Mouse (Mus musculus): ENCODE results near the gene Fchsd2. TPM values are rescaled to one million over a fixed set of nuclear protein-coding genes. Genes with fewer than 3 reads are reported as not detected.

Fchsd2 gene
- polyA plus RNA-seq, 1 experiment from 2014 or later = 50.5 TPM

DNA sequence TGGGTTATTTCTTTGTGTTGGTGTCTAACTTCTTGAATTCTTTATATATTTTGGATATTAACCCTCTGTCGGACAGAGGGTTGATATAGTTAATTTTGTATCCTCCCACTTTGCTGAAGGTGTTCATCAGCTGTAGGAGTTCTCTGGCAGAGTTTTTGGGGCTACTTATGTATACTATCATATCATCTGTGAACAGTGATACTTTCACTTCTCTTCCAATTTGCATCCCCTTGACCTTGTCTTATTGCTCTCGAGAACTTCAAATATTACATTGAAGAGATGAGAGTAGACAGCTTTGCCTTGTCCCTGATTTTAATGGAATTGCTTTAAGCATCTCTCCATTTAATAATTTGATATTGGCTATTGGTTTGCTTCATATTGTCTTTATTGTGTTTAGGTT lies 130.8 kb downstream of the Fchsd2 start:
- Histone ChIP-seq H3K4me2 (ENCODE audit: low read length) (no peak overlapping the region), H3K9ac (replicated peaks; ENCODE audit: low read length) (no peak overlapping the region), H3K4me3 (replicated peaks; ENCODE audit: low read depth, low read length) (no peak overlapping the region), H3K36me3 (ENCODE audit: control insufficient read depth, insufficient read depth, low read length) (no peaks in the 10 kb centered on the region), H3K27me3 (ENCODE audit: control insufficient read depth, insufficient read depth, low read length) (no peaks in the 10 kb centered on the region), H3K27ac (replicated peaks; ENCODE audit: low read depth, low read length) (no peak overlapping the region), H3K4me1 (ENCODE audit: control insufficient read depth, insufficient read depth, low read length) (no peaks in the 10 kb centered on the region), H3K9me3 (ENCODE audit: control insufficient read depth, low read length) (no peaks in the 10 kb centered on the region)
- ATAC-seq (ENCODE audit: low FRiP score, low TSS enrichment) = no peak
- no peak for DNase-seq
- WGBS = 95% methylated on average over 2 of the region's 2 CpGs

DNA sequence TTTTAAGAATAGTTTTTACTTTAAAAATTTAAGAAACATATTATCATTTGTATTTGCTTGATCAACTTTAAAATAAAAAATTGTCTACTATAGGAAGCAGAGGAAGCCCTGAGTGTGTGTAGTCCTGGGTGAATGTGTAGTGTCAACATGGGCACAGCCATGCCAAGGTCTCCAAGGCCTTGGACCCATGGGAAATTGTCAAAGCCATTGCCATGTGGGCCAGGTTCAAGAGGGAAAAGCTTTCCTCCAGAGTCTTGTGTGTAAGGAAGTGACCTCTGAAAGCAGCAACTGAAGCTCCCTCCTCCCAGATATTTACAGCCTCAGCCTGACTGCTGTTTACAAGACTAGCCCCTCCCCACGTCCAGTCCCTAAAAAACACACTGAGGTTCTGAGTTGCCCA lies 136.7 kb downstream of the Fchsd2 start:
- Histone ChIP-seq H3K4me2 (ENCODE audit: low read length) (no peak overlapping the region), H3K9me3 (ENCODE audit: control insufficient read depth, low read length) (no peaks in the 10 kb centered on the region), H3K4me3 (replicated peaks; ENCODE audit: low read depth, low read length) (no peak overlapping the region), H3K4me1 (ENCODE audit: control insufficient read depth, insufficient read depth, low read length) (no peaks in the 10 kb centered on the region), H3K27ac (replicated peaks; ENCODE audit: low read depth, low read length) (no peak overlapping the region), H3K27me3 (ENCODE audit: control insufficient read depth, insufficient read depth, low read length) (no peaks in the 10 kb centered on the region), H3K9ac (replicated peaks; ENCODE audit: low read length) (no peak overlapping the region), H3K36me3 (ENCODE audit: control insufficient read depth, insufficient read depth, low read length) (no peaks in the 10 kb centered on the region)
- no peak for DNase-seq
- WGBS = 77% methylated on average over 1 of the region's 1 CpGs
- no peak for ATAC-seq (ENCODE audit: low FRiP score, low TSS enrichment)

DNA sequence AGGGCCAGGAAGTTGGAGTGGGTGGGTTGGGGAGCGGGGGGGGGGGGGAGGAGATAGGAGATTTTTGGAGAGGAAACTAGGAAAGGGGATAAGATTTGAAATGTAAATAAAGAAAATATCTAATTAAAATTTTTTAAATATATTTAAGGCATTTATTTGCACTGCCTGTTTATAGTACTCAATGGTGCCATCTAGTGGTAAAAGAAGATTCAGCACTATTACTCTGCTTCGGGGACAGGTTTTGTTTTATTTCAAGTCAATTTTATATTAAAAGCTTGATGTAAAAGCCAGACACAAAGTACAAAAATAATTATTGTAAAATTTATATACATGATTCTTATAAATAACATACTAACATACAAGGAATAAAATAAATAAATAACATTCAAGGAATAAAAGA lies 138.8 kb downstream of the Fchsd2 start:
- Histone ChIP-seq H3K27ac (replicated peaks; ENCODE audit: low read depth, low read length) (no peak overlapping the region), H3K4me2 (ENCODE audit: low read length) (no peak overlapping the region), H3K27me3 (ENCODE audit: control insufficient read depth, insufficient read depth, low read length) (no peaks in the 10 kb centered on the region), H3K36me3 (ENCODE audit: control insufficient read depth, insufficient read depth, low read length) (no peaks in the 10 kb centered on the region), H3K9ac (replicated peaks; ENCODE audit: low read length) (no peak overlapping the region), H3K4me3 (replicated peaks; ENCODE audit: low read depth, low read length) (no peak overlapping the region), H3K9me3 (ENCODE audit: control insufficient read depth, low read length) (no peaks in the 10 kb centered on the region), H3K4me1 (ENCODE audit: control insufficient read depth, insufficient read depth, low read length) (no peaks in the 10 kb centered on the region)
- 43% methylated on average over 2 of the region's 2 CpGs for WGBS
- no peak for ATAC-seq (ENCODE audit: low FRiP score, low TSS enrichment)
- DNase-seq = peak; percentile 82

DNA sequence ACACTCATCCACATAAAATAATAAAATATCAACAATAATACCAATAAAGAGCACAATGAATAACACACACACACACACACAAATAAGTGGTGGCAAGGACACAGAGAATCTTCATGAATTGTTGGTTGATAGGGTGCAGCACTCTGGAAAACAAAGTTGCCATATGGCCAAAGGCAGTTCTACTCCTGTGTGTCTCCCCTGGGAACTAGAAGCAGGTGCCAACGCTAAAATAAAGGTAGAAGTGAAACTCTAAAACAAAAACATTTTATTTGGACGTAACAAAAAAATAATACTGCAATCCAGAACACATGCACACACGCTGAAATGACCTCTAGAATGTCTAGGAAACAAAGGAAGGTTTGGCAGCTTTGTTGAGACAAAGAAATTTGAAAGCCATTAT lies 140.1 kb downstream of the Fchsd2 start:
- H3K4me3 ChIP-seq (replicated peaks; ENCODE audit: low read depth, low read length) = no peak overlapping the region
- ATAC-seq (ENCODE audit: low FRiP score, low TSS enrichment) = no peak
- WGBS = 63% methylated on average over 3 of the region's 3 CpGs
- H3K27me3 ChIP-seq (ENCODE audit: control insufficient read depth, insufficient read depth, low read length) = no peaks in the 10 kb centered on the region
- H3K9me3 ChIP-seq (ENCODE audit: control insufficient read depth, low read length) = no peaks in the 10 kb centered on the region
- no peak for DNase-seq
- H3K9ac ChIP-seq (replicated peaks; ENCODE audit: low read length) = no peak overlapping the region
- H3K27ac ChIP-seq (replicated peaks; ENCODE audit: low read depth, low read length) = no peak overlapping the region
- H3K36me3 ChIP-seq (ENCODE audit: control insufficient read depth, insufficient read depth, low read length) = no peaks in the 10 kb centered on the region
- no peak overlapping the region for H3K4me2 ChIP-seq (ENCODE audit: low read length)
- H3K4me1 ChIP-seq (ENCODE audit: control insufficient read depth, insufficient read depth, low read length) = peaks cover 3% of the 10 kb centered on the region; the same call in 1 of the 2 replicates

DNA sequence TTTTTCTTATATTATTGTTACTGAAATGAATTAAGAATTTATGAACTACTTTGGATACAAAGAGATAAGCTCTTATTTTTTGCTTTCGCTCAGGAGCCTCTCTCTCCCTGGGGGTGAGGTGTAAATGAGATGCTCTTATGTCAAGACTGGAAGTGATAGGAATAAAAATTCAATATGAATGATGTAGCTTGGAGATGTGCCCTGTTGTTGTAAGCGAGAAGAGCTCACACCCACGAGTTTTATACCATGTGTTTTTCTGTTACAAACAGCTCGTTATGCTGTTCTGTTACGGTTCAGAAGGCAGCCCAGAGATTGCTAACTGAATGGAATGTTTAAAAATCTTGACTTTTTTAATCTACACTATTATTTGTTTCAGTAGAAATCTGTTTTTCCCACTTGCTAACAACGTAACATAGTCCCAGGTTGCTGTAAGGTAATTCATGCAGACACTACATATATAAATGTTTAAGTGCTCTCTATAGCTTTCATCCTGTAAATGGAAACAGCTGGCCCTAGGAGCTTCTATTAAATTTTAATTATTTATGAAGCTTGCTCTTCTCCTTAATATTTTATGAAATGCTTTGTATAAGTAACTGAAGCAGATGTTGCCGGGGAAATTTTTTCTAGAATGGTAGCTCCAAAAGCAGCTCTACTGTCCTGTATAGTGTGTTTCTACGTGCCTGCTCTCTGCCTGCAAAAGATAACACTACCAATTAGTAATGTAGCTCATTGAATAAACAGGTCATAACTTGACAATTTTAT lies 144.2 kb downstream of the Fchsd2 start:
- Histone ChIP-seq H3K4me2 (ENCODE audit: low read length) (peak overlapping the region; percentile 23; the same call in 1 of the 2 replicates), H3K27ac (replicated peaks; ENCODE audit: low read depth, low read length) (peak overlapping the region; percentile 65), H3K4me3 (replicated peaks; ENCODE audit: low read depth, low read length) (no peak overlapping the region), H3K9ac (replicated peaks; ENCODE audit: low read length) (no peak overlapping the region), H3K27me3 (ENCODE audit: control insufficient read depth, insufficient read depth, low read length) (no peaks in the 10 kb centered on the region), H3K9me3 (ENCODE audit: control insufficient read depth, low read length) (no peaks in the 10 kb centered on the region), H3K36me3 (ENCODE audit: control insufficient read depth, insufficient read depth, low read length) (no peaks in the 10 kb centered on the region), H3K4me1 (ENCODE audit: control insufficient read depth, insufficient read depth, low read length) (peaks cover 4% of the 10 kb centered on the region; the same call in 1 of the 2 replicates)
- 45% methylated on average over 8 of the region's 8 CpGs for WGBS
- DNase-seq (peak; percentile 65), ATAC-seq (ENCODE audit: low FRiP score, low TSS enrichment) (peak; percentile 68; the same call in 1 of the 2 replicates)

DNA sequence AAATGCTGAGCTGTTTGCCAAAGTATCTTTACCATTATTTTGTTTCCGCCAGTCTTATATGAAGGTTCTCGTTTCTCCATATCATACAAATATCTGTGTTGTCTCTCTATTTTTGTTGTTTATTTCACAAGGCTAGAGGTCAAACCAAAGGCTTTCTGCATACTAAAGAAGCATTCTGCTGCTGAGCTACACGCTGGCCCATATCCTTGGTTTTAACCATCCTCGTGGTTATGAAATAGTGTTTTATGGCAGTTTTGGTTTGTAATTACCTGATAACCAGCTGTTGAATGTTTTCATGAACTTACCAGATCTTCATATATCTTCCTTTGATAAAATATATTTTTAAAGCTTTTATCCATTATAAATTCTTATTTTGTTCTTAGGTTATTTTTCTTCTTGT lies 156.1 kb downstream of the Fchsd2 start:
- Histone ChIP-seq H3K27ac (replicated peaks; ENCODE audit: low read depth, low read length) (no peak overlapping the region), H3K9me3 (ENCODE audit: control insufficient read depth, low read length) (no peaks in the 10 kb centered on the region), H3K4me1 (ENCODE audit: control insufficient read depth, insufficient read depth, low read length) (no peaks in the 10 kb centered on the region), H3K36me3 (ENCODE audit: control insufficient read depth, insufficient read depth, low read length) (peaks cover 39% of the 10 kb centered on the region), H3K9ac (replicated peaks; ENCODE audit: low read length) (no peak overlapping the region), H3K4me2 (ENCODE audit: low read length) (no peak overlapping the region), H3K27me3 (ENCODE audit: control insufficient read depth, insufficient read depth, low read length) (no peaks in the 10 kb centered on the region), H3K4me3 (replicated peaks; ENCODE audit: low read depth, low read length) (no peak overlapping the region)
- 97% methylated on average over 4 of the region's 4 CpGs for WGBS
- ATAC-seq (ENCODE audit: low FRiP score, low TSS enrichment) = no peak
- DNase-seq = no peak

DNA sequence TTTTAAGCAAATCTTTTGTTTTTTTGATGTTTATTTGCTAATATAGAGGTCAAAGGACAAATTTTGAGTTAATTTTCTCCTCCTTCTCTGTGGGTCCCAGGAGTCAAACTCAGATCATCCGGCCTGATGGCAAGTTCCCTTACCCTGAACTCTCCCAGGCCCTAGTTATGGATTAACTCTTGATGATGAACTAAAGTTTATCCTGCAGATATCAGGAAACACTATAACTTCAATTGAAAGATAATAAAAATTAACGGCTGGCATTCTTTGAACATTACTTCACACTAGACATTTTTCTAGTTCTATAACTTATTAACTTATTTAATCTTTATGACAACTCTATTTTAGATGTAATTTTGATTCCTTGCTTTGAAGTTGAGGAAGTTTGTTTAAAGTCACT lies 156.5 kb downstream of the Fchsd2 start:
- WGBS = 90% methylated on average over 2 of the region's 2 CpGs
- Histone ChIP-seq H3K27me3 (ENCODE audit: control insufficient read depth, insufficient read depth, low read length) (no peaks in the 10 kb centered on the region), H3K4me2 (ENCODE audit: low read length) (no peak overlapping the region), H3K36me3 (ENCODE audit: control insufficient read depth, insufficient read depth, low read length) (peaks cover 38% of the 10 kb centered on the region), H3K27ac (replicated peaks; ENCODE audit: low read depth, low read length) (no peak overlapping the region), H3K9ac (replicated peaks; ENCODE audit: low read length) (no peak overlapping the region), H3K9me3 (ENCODE audit: control insufficient read depth, low read length) (no peaks in the 10 kb centered on the region), H3K4me3 (replicated peaks; ENCODE audit: low read depth, low read length) (no peak overlapping the region), H3K4me1 (ENCODE audit: control insufficient read depth, insufficient read depth, low read length) (no peaks in the 10 kb centered on the region)
- DNase-seq (no peak), ATAC-seq (ENCODE audit: low FRiP score, low TSS enrichment) (no peak)

DNA sequence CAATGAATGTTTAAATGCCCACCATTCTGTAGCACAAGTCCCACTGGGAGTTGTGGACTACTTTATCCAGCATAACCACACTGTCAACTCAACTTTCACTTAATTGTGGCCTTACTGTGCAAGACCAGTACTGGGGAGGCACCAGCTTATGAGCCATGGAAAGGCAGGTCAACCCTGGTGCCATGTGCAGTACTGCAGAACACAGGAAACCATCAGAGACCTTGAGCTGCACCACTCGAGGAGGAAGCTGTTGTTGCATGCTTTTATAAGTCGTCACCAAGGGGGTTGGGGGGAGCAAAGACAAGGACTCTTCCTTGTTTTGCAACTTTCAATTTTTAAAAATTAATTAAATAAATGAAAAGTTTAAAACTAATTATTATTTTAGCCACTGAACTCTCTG lies 160.4 kb downstream of the Fchsd2 start:
- ATAC-seq (ENCODE audit: low FRiP score, low TSS enrichment) (no peak), DNase-seq (no peak)
- 83% methylated on average over 2 of the region's 2 CpGs for WGBS
- H3K4me2 ChIP-seq (ENCODE audit: low read length) = no peak overlapping the region
- no peak overlapping the region for H3K9ac ChIP-seq (replicated peaks; ENCODE audit: low read length)
- H3K4me1 ChIP-seq (ENCODE audit: control insufficient read depth, insufficient read depth, low read length) = no peaks in the 10 kb centered on the region
- no peak overlapping the region for H3K4me3 ChIP-seq (replicated peaks; ENCODE audit: low read depth, low read length)
- H3K27ac ChIP-seq (replicated peaks; ENCODE audit: low read depth, low read length) = no peak overlapping the region
- no peaks in the 10 kb centered on the region for H3K9me3 ChIP-seq (ENCODE audit: control insufficient read depth, low read length)
- H3K27me3 ChIP-seq (ENCODE audit: control insufficient read depth, insufficient read depth, low read length) = no peaks in the 10 kb centered on the region
- peaks cover 34% of the 10 kb centered on the region for H3K36me3 ChIP-seq (ENCODE audit: control insufficient read depth, insufficient read depth, low read length)

DNA sequence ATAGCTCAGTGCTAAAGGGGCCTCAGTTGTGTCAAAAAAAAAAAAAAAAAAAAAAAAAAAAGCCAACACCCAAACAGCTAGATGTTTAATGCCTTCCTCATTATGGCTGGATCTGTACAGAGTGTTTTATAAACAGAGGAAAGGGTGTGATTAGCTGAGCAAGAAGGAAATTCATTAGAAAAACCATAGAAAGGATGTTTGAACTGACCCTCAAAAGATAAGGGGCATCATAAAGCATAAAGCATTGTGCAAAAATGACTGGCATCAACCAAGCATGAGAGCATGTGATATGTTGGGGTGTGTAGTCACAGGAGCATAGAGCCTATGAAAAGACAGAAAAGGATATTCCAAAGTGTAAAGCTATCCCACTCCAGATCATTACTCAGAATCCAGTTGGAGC lies 165.8 kb downstream of the Fchsd2 start:
- Histone ChIP-seq H3K9me3 (ENCODE audit: control insufficient read depth, low read length) (no peaks in the 10 kb centered on the region), H3K27me3 (ENCODE audit: control insufficient read depth, insufficient read depth, low read length) (no peaks in the 10 kb centered on the region), H3K4me1 (ENCODE audit: control insufficient read depth, insufficient read depth, low read length) (no peaks in the 10 kb centered on the region), H3K9ac (replicated peaks; ENCODE audit: low read length) (no peak overlapping the region), H3K4me3 (replicated peaks; ENCODE audit: low read depth, low read length) (no peak overlapping the region), H3K36me3 (ENCODE audit: control insufficient read depth, insufficient read depth, low read length) (peaks cover 30% of the 10 kb centered on the region), H3K27ac (replicated peaks; ENCODE audit: low read depth, low read length) (no peak overlapping the region), H3K4me2 (ENCODE audit: low read length) (no peak overlapping the region)
- ATAC-seq (ENCODE audit: low FRiP score, low TSS enrichment) (no peak), DNase-seq (no peak)
